Comparison of ENCODE assay signal across 8 mouse cellular contexts in the genomic region with DNA sequence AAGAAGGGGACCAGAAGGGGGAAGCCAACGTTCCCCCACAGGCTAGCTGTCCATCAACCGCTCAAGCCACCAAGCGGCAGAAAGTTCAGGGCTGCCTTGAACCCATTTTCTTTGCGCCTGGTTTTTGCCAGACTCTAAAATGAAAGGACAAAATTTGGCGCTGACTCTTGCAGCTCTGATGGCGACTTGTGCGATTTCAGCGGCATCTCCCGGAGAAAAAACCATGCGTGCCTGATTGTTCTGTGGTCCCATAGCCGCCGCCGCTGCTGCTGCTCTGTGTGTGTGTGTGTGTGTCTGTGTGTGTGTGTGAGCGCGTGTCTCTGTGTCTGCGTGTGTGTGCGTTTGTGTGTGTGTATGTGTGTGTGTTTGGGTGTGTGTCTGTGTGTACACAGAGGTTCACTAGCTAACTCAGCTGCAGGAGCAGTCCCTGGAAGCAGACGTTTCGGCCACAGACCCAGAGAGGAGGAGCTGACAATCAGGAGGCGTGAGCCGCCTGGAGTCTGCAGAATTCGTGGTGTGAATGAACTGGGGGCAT. TPM values are rescaled to one million over a fixed set of nuclear protein-coding genes. Genes with fewer than 3 reads are reported as not detected.
DNase-seq lines count a peak whose midpoint lies in the region; ATAC-seq and TF ChIP-seq lines count a peak whose summit lies in the region.

No protein-coding gene starts in this region.

- 0 out of 2 replicates have a peak, but pooled peaks have one; percentile 2 for TF ChIP-seq EP300 in heart, adult 2 months (IDR thresholded peaks at IDR 0.05; ENCODE audit: insufficient read depth, low read depth, low read length)

- intact Hi-C loops in heart, adult 2 months (cut with DNase I) = loop anchor here (5.0 kb wide), 4 partner anchors 203 to 587 kb away; no protein-coding TSS in a partner anchor

- DNase-seq in layer of hippocampus, postnatal 14 days (ENCODE audit: low spot score in 2 of 2) = peak; percentile 39 to 41
- DNase-seq in layer of hippocampus, adult 9-11 months = no peak
- peak; percentile 79 for DNase-seq in embryo, embryonic 10.5 days (ENCODE audit: low spot score)
- DNase-seq in heart, adult 2 months = peak; percentile 53 to 56
- DNase-seq in kidney, adult 18-20 months = peak; percentile 57
- peak; percentile 21 for DNase-seq in right cerebral cortex, postnatal 14 days
- DNase-seq in thymus, adult 2 months = no peak

- peaks cover 3% of the 10 kb centered on the region for H3K27me3 ChIP-seq in heart, adult 2 months (ENCODE audit: control insufficient read depth, insufficient read depth, low read length)
- peaks cover 91% of the 10 kb centered on the region for H3K27me3 ChIP-seq in liver, embryonic 15.5 days
- H3K27me3 ChIP-seq in thymus, adult 2 months (ENCODE audit: control insufficient read depth, insufficient read depth, low read length) = peaks cover 3% of the 10 kb centered on the region; the same call in 1 of the 2 replicates

- no peaks in the 10 kb centered on the region; the same call in 1 of the 2 replicates for H3K4me1 ChIP-seq in heart, adult 2 months (ENCODE audit: control insufficient read depth, insufficient read depth, low read length)
- no peaks in the 10 kb centered on the region; the same call in 1 of the 2 replicates for H3K4me1 ChIP-seq in liver, embryonic 15.5 days (replicated peaks)
- H3K4me1 ChIP-seq in thymus, adult 2 months (replicated peaks; ENCODE audit: control insufficient read depth, insufficient read depth, low read length) = no peaks in the 10 kb centered on the region

- H3K4me3 ChIP-seq in heart, adult 2 months = peak overlapping the region; percentile 60
- H3K4me3 ChIP-seq in liver, embryonic 15.5 days (replicated peaks) = peak overlapping the region; percentile 44
- no peak overlapping the region for H3K4me3 ChIP-seq in thymus, adult 2 months (ENCODE audit: control insufficient read depth, insufficient read depth, low read length)

- peak; percentile 20; the same call in 1 of the 2 replicates for TF ChIP-seq CTCF in heart, adult 2 months (IDR thresholded peaks at IDR 0.05)
- no peak for TF ChIP-seq CTCF in thymus, adult 2 months (IDR thresholded peaks at IDR 0.05; ENCODE audit: borderline replicate concordance, control insufficient read depth, extremely low read depth, insufficient read depth, low read length, poor library complexity)

- no peaks in the 10 kb centered on the region for H3K9me3 ChIP-seq in liver, embryonic 15.5 days (replicated peaks)

- no peaks in the 10 kb centered on the region for H3K79me2 ChIP-seq in heart, adult 2 months (replicated peaks; ENCODE audit: control insufficient read depth, insufficient read depth, low read length)

- H3K4me2 ChIP-seq in liver, embryonic 15.5 days = peak overlapping the region; percentile 61

- no peak for TF ChIP-seq POLR2A in heart, adult 2 months (IDR thresholded peaks at IDR 0.05; ENCODE audit: insufficient read depth, low read depth, low read length)
- no peak for TF ChIP-seq POLR2A in thymus, adult 2 months (IDR thresholded peaks at IDR 0.05; ENCODE audit: control insufficient read depth, extremely low read depth, insufficient read depth, low read length, poor library complexity)

- H3K27ac ChIP-seq in heart, adult 2 months = peak overlapping the region; percentile 73
- no peak overlapping the region for H3K27ac ChIP-seq in liver, embryonic 15.5 days (replicated peaks)
- no peak overlapping the region for H3K27ac ChIP-seq in thymus, adult 2 months (ENCODE audit: control insufficient read depth, insufficient read depth, low read length)

- H3K36me3 ChIP-seq in heart, adult 2 months (ENCODE audit: control insufficient read depth, insufficient read depth, low read length) = no peaks in the 10 kb centered on the region
- H3K36me3 ChIP-seq in liver, embryonic 15.5 days (replicated peaks) = no peaks in the 10 kb centered on the region
- H3K36me3 ChIP-seq in thymus, adult 2 months (ENCODE audit: control insufficient read depth, insufficient read depth, low read length) = no peaks in the 10 kb centered on the region

- WGBS in heart, adult 2 months = under 1% methylated on average over 22 of the region's 22 CpGs
- WGBS in liver, embryonic 15.5 days (ENCODE audit: insufficient replicate concordance) = under 1% methylated on average over 22 of the region's 22 CpGs
- under 1% methylated on average over 22 of the region's 22 CpGs for WGBS in thymus, adult 2 months

- peak overlapping the region; percentile 68 for H3K9ac ChIP-seq in heart, adult 2 months (ENCODE audit: low read depth, low read length)
- no peak overlapping the region for H3K9ac ChIP-seq in liver, embryonic 15.5 days

- no peak for ATAC-seq in liver, embryonic 15.5 days (ENCODE audit: insufficient read depth)

RNA-seq across cellular contexts. Expression of a gene that starts 0.6 kb away (rescaled TPM):
- total RNA-seq in layer of hippocampus, postnatal 14 days (2021) = 10 to 100 TPM; 15.7 to 16.9 TPM
- 10 to 100 TPM; 13.8 to 15.5 TPM for total RNA-seq in heart, adult 2 months (2021)
- polyA plus RNA-seq in heart, adult 2 months (2012; rRNA removed) = 5.0 and 9.7 TPM in 2 replicates
- polyA plus RNA-seq in liver, embryonic 15.5 days (2015; fragmentation: Nextera tagmentation; extraction: Ambion mirVana) = 0.21 and 0.33 TPM in 2 replicates
- 1.2 and 1.8 TPM in 2 replicates for polyA plus RNA-seq in thymus, adult 2 months (2012; rRNA removed)

Comparison
In these comparisons a context has a peak if more than half of its experiments do, and no peak if none do; other contexts are left out.
1. DNase-seq: peak in layer of hippocampus, postnatal 14 days (2 of 2), embryo, embryonic 10.5 days (single experiment), heart, adult 2 months (2 of 2), kidney, adult 18-20 months (single experiment) and right cerebral cortex, postnatal 14 days (single experiment); none in layer of hippocampus, adult 9-11 months (single experiment) and thymus, adult 2 months (single experiment).